Mouse (Mus musculus) 3134 (cell line): ENCODE data around the gene Kat8.
"Not testable (repeated sequence)": the region's sequence is repeated elsewhere in the genome, so short reads cannot be mapped to it uniquely, and the experiment has no call there.

Experiments used
- DNase-seq: peaks from one replicate; pipeline ENCODE4 v3.0.0-alpha.2; 2011; ENCODE audit warnings: low spot score; ENCODE audit not compliant: insufficient read length; ENCODE audit errors: extremely low read depth

The Kat8 gene

GRCm38 (mm10) chr7:127930636-127931035, 18.3 kb downstream of the Kat8 start:
- no peak for DNase-seq

DNA sequence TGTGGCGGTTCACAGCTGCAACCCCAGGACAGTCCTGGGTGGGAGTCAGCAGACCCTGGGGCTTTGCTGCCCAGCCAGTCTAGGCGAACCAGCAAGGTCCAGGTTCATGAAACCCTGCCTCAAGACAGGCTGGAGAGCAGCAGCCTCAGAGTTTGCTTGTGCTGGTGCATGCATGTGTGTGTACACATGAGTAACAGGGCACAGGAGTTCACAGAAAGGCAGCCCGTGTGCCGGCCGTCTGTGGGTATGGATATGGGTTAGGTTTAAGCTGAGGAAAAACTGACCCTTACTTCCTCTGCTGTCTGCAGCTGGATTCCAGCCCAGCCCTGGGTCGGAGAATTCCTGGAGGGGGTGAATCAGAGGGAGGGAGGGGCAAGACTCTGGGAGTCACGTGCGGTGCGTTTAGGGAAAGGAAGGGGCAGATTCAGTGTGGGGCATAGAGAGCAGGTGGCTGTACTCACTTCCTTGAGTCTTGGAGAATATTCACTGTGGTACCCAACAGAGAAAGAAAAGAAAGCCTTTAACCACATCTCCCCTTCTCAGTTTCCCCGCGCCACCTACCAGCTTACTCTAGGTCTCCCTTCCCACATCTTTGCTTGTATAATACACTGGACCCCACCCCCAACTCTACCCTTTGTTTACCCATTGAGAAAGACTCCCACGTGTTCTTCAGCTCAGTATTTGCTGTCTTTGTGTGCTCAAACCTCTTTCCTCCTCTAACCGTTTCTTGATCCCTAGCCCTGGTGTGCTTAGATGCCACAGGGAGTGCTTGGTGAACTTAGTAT, 19.2 kb downstream of the Kat8 start:
- DNase-seq: peak; percentile 72

DNA sequence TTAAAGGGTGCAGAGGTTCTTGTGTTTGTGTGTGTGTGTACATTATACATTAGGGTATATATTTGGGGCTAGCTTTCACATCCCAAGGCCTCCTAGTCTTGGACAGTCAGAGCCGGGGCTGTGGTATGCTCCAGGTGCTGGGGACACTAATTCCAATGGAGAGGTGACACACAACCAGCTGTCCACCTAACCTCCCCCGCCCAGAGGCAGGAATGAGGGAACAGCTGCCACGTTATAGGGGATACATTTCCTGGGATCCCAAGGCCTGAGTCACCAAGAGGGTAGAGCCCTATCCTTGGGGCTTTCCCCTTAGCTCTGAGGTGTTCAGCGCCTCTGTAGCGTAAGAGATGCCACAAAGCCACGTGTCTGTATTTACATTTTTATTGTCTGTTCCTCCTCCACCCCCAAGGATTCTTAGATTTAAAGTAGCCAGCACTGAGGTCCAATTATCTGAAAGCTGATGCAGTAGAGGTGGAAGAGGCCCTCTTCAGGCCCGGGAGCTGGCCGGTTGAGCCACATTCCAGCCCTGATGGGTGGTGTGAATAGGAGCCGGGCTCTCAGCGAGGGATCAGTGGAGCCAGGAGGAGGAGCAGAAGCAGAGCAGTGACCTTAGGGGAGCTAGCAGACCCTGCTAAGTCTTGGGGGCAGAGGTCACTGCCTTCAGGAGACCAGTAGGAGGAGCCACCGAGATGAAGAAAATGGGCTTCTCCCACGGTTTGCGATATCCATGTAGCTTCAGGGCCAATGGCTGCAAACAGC, 20.1 kb downstream of the Kat8 start:
- DNase-seq: peak; percentile 49

- no peak for DNase-seq
Measured at GRCm38 (mm10) chr7:127934075-127934474, 21.8 kb downstream of the Kat8 start.

- DNase-seq: peak; percentile 92
Measured at GRCm38 (mm10) chr7:127935028-127935722, 22.9 kb downstream of the Kat8 start.

- no peak for DNase-seq
Measured at GRCm38 (mm10) chr7:127935748-127936159, 23.4 kb downstream of the Kat8 start.

DNA sequence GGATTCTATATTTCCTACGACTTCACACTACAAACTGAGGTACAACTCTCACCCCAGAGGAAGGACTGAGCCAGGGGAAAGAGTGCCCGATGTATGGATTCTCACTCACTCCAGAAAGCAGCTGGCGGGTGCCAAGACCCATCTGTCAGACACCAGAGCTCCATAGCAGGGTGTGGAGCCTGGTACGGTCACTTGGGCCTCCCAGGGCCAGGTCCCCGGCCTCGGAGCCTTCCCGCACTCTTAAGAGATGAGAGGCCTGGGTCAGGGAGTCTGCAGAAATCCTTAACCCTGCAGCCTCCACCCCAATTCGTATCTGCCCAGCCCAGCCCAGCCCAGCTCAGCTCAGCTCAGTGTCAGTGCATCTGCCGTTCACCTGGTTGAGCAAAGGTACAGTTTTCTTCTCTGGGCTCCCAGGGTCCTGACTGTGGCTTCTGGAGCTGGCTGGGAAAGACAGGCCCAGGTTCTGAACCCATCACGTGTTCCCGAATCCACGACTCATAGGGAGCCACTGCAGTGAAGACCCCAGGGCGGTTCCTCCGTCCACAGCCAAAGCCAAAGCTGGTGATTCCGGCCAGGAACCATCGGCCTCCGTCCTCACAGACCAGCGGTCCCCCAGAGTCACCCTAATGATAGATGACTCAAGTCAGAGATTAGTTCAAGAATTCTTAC, 24.0 kb downstream of the Kat8 start:
- DNase-seq: peak; percentile 28

- DNase-seq: not testable (repeated sequence)
Measured at GRCm38 (mm10) chr7:127942097-127942496, 29.8 kb downstream of the Kat8 start.

DNA sequence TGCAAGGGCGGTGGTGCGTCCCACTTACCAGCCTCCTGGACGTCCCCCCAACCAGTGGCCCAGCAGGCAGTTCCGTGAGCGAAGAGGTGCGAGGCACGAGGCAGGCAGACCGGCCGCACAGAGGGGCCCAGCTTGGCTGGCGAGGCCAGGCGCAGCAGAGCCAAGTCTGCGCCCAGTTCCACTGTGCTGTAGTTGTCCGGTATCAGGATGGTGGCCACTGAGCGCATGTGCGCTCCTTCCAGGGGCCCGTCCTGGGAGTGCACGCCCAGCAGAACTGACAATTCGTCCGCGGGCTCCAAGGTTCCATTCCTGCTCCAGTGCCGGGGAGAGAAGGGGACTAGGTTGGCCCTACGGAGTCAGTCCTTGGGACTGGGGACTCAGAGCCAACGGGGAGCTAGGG, 32.3 kb downstream of the Kat8 start:
- DNase-seq: no peak

DNA sequence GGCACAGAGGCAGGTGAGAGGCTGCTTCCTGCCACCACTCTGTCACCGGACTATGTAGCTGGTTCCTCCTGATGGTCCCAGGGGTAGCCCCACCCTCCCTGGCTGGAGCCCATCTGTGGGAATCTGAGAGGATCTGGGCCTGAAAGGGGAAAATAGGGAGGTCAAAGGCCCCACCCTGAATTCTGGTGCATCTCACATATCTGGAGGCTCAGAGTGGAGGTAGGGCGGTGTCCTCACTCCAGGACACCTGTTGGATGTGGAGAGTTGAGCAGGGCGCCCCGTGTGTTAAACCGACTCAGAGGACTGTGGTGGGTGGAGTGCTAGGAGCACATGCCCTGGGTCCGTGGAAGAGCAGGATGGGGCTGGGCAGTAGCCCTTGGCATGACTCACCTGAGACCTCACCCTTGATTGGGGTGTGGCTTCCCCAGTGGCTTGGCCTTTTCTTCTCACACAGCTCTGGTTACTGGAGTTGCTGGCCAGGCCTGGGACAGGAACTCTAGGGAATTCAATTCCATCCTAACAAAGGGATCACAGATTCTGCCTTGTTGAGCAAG, 34.2 kb downstream of the Kat8 start, which contains the start of gene Prss36:
Gene Prss36 (minus strand): TSS at position 256 of the 554 bp plus-strand sequence.
- DNase-seq: peak; percentile 42

GRCm38 (mm10) chr7:127952864-127953581, 40.7 kb downstream of the Kat8 start:
- no peak for DNase-seq

DNA sequence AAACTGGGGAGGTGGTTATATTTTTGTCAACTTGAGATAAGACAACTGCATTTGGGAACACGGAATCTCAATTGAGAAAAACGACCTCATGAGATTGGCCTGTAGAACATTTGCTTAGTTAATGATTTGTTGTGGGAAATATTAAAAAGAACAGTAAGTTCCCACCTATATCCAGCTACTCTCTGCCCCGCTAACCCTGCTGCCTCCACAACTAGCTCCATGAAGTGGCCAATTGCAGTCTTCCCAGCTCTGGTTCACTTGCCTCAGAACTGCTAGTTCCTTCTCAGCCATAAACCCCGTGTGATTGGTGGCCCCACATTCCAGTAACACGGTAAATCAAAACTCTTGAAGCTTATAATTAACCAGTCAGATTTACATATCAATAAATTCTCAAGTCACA, 47.0 kb downstream of the Kat8 start:
- DNase-seq: no peak

- DNase-seq: peak; percentile 24
Measured at GRCm38 (mm10) chr7:127966371-127966918, 54.1 kb downstream of the Kat8 start.

GRCm38 (mm10) chr7:127967004-127967921, 54.9 kb downstream of the Kat8 start, which contains the start of gene Fus:
TSS of gene Fus (plus strand) at chr7:127967457.
- DNase-seq: peak; percentile 92

- DNase-seq: peak; percentile 90
Measured at GRCm38 (mm10) chr7:127967922-127968828, 55.9 kb downstream of the Kat8 start.

DNA sequence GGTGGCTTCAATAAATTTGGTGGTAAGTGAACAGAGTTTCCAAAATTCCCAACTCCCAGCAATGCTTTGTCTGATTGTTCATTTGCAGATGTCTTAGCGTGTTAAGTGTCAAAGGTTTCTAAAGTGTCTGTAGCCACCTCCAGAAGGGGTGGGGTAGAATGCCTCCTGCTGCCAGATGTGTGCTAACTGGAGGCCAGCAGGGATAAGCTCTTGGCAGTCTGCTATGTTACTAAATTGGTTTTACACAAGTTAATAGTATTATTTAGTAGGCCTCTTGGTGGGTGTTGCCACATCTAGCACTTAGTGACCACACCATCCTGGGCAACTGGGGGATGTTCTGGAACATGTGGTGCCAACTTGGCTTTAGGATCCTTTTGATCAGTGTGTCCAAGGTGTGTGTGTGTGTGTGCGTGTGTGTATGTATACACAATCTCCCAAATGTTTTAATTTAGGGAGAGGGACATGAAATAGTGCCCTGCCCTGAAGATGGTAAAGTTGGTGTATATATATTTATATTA, 62.2 kb downstream of the Kat8 start:
- DNase-seq: no peak
